Comparison of ENCODE assay signal across 19 mouse cellular contexts in genomic region chr15:62320966-62321365, GRCm38 (mm10).
DNase-seq lines count a peak whose midpoint lies in the region; ATAC-seq lines count a peak whose summit lies in the region.
"Had no signal": no experiment of that assay in that cellular context is flagged by ENCODE, and none has a peak within 500 bp of the region (broad histone marks: within the 10 kb centered on the region; RNA-seq: fewer than 3 reads in every experiment).

No protein-coding gene starts in this region.

- no peaks in the 10 kb centered on the region for H3K9me3 ChIP-seq in forebrain, embryonic 12.5 days
- H3K9me3 ChIP-seq: forebrain, embryonic 13.5 days; hindbrain, embryonic 15.5 days; midbrain, embryonic 12.5 days had no signal

- peak; percentile 83 for DNase-seq in heart, adult 11 months
- DNase-seq in heart, adult 18-20 months: no peak
- peak; percentile 65 for DNase-seq in NIH3T3 (ENCODE audit: low read depth)
- peak; percentile 33 for DNase-seq in brain, adult 2 months (ENCODE audit: low read depth, low spot score)
- no peak for DNase-seq in cerebellum, postnatal 14 days
- DNase-seq in liver: no peak
- DNase-seq: cerebellum, adult 8-10 months; kidney, adult 2 months; liver, postnatal 0 days; lung, postnatal 10 days had no signal

- H3K27ac ChIP-seq in forebrain, embryonic 12.5 days: no peak overlapping the region
- H3K27ac ChIP-seq: forebrain, embryonic 13.5 days; hindbrain, embryonic 15.5 days; kidney, postnatal 0 days; midbrain, embryonic 12.5 days; stomach, postnatal 0 days had no signal

- no peaks in the 10 kb centered on the region for H3K4me1 ChIP-seq in forebrain, embryonic 12.5 days
- H3K4me1 ChIP-seq: forebrain, embryonic 13.5 days; hindbrain, embryonic 15.5 days; midbrain, embryonic 12.5 days had no signal

- no peak for ATAC-seq in forebrain, embryonic 12.5 days (ENCODE audit: low FRiP score)
- ATAC-seq: CD4-positive, CD25-positive, alpha-beta regulatory T cell, adult 4 months; forebrain, embryonic 13.5 days; liver, postnatal 0 days had no signal

- H3K27me3 ChIP-seq in forebrain, embryonic 12.5 days: no peaks in the 10 kb centered on the region
- H3K27me3 ChIP-seq: forebrain, embryonic 13.5 days; hindbrain, embryonic 15.5 days; midbrain, embryonic 12.5 days had no signal

- WGBS in forebrain, embryonic 12.5 days: 78% methylated on average over 5 of the region's 5 CpGs

- H3K9ac ChIP-seq in forebrain, embryonic 12.5 days: no peak overlapping the region
- H3K9ac ChIP-seq: forebrain, embryonic 13.5 days; hindbrain, embryonic 15.5 days; liver, postnatal 0 days; midbrain, embryonic 12.5 days had no signal

- H3K36me3 ChIP-seq in forebrain, embryonic 12.5 days (replicated peaks): no peaks in the 10 kb centered on the region
- H3K36me3 ChIP-seq: hindbrain, embryonic 15.5 days; midbrain, embryonic 12.5 days had no signal

- no peak overlapping the region for H3K4me3 ChIP-seq in forebrain, embryonic 12.5 days (replicated peaks)
- H3K4me3 ChIP-seq: forebrain, embryonic 13.5 days; hindbrain, embryonic 15.5 days; midbrain, embryonic 12.5 days had no signal

- no peak overlapping the region for H3K4me2 ChIP-seq in forebrain, embryonic 12.5 days
- H3K4me2 ChIP-seq: forebrain, embryonic 13.5 days; heart, embryonic 11.5 days; hindbrain, embryonic 15.5 days; liver, embryonic 11.5 days; midbrain, embryonic 12.5 days had no signal

Comparison
In these comparisons a context has a peak if more than half of its experiments do, and no peak if none do; other contexts are left out.
1. DNase-seq: peak in heart, adult 11 months (single experiment), NIH3T3 (single experiment) and brain, adult 2 months (single experiment); none in heart, adult 18-20 months (0 of 2), cerebellum, postnatal 14 days (0 of 2) and liver (single experiment).